Mouse (Mus musculus) CH12.LX (cell line): ENCODE measurements around the gene Zbtb24. TPM values are rescaled to one million over a fixed set of nuclear protein-coding genes. Genes with fewer than 3 reads are reported as not detected.

ENCODE experiments used
- DNase-seq: peaks from one replicate; pipeline ENCODE4 v3.0.0-alpha.2; 2013; ENCODE audit errors: extremely low read depth
- H3K27ac ChIP-seq: 2 replicates; pipeline ENCODE4 v1.5.1; 2012; ENCODE audit warnings: low read depth, mild to moderate bottlenecking, control low read depth, moderate library complexity; ENCODE audit not compliant: insufficient read depth
- H3K27me3 ChIP-seq: replicated peaks from 2 replicates; pipeline ENCODE3; 2012; ENCODE audit warnings: inconsistent platforms
- H3K36me3 ChIP-seq, 2 experiments: replicated peaks in 1 of 2; 2 replicates each; pipeline versions ENCODE3 to v1.6.1; 2012; ENCODE audit warnings: inconsistent platforms in 1 of 2, low read length in 1 of 2, mild to moderate bottlenecking in 1 of 2, mixed read lengths in 1 of 2, moderate library complexity in 1 of 2; ENCODE audit not compliant: control insufficient read depth in 1 of 2, insufficient read depth in 1 of 2
- H3K4me1 ChIP-seq, 2 experiments: 2 replicates each; pipeline ENCODE4 v1.6.1; 2012; ENCODE audit warnings: inconsistent platforms in 1 of 2, moderate library complexity in 1 of 2; ENCODE audit not compliant: insufficient read depth in 2 of 2, control insufficient read depth in 1 of 2
- H3K4me2 ChIP-seq: 2 replicates; pipeline ENCODE4 v1.6.1; 2012; ENCODE audit warnings: low read depth, mild to moderate bottlenecking, control low read depth; ENCODE audit not compliant: poor library complexity, insufficient read depth, severe bottlenecking
- H3K4me3 ChIP-seq, 3 experiments: fragments of 150-350 bp in 1 of 3; sonication (generic) in 1 of 3; replicated peaks in 1 of 3; 2 replicates each; pipeline versions ENCODE3 to v1.5.1; 2011 to 2012; ENCODE audit warnings: low read depth in 2 of 3, low read length in 2 of 3, mild to moderate bottlenecking in 2 of 3, moderate library complexity in 2 of 3, control low read depth in 1 of 3, improper control_type of control experiment in 1 of 3, inconsistent platforms in 1 of 3, mixed read lengths in 1 of 3; ENCODE audit not compliant: poor library complexity in 1 of 3
- H3K79me2 ChIP-seq: replicated peaks from 2 replicates; pipeline ENCODE4 v1.6.1; 2012; ENCODE audit warnings: mild to moderate bottlenecking, moderate library complexity; ENCODE audit not compliant: control insufficient read depth, poor library complexity, insufficient read depth, severe bottlenecking; ENCODE audit errors: extremely low read depth
- H3K9ac ChIP-seq: 2 replicates; pipeline ENCODE4 v1.6.1; 2012; ENCODE audit warnings: low read depth, mild to moderate bottlenecking, control low read depth, moderate library complexity; ENCODE audit not compliant: insufficient read depth
- H3K9me3 ChIP-seq: replicated peaks from 2 replicates; pipeline ENCODE3; 2012; ENCODE audit warnings: low read length, inconsistent platforms, mixed read lengths
- BHLHE40 ChIP-seq: IDR thresholded peaks from 2 replicates; pipeline ENCODE4 v1.6.1; 2011; ENCODE audit warnings: mild to moderate bottlenecking, low read depth, low read length, improper control_type of control experiment
- CHD1 ChIP-seq: IDR thresholded peaks from 2 replicates; pipeline ENCODE4 v1.6.1; 2012; ENCODE audit warnings: low read depth, low read length, improper control_type of control experiment, inconsistent platforms
- CHD2 ChIP-seq: IDR thresholded peaks from 2 replicates; pipeline ENCODE4 v1.6.1; 2011; ENCODE audit warnings: low read length, improper control_type of control experiment
- ELF1 ChIP-seq: IDR thresholded peaks from 2 replicates; pipeline ENCODE4 v1.6.1; 2014; ENCODE audit warnings: low read depth, mild to moderate bottlenecking, inconsistent platforms, low read length, improper control_type of control experiment
- EP300 ChIP-seq: IDR thresholded peaks from 2 replicates; pipeline ENCODE4 v1.6.1; 2011; ENCODE audit warnings: low read length, improper control_type of control experiment
- HCFC1 ChIP-seq: IDR thresholded peaks from 2 replicates; pipeline ENCODE4 v1.6.1; 2012; ENCODE audit warnings: low read depth, mild to moderate bottlenecking, inconsistent platforms, low read length, improper control_type of control experiment
- IRF4 ChIP-seq: IDR thresholded peaks from 2 replicates; pipeline ENCODE4 v1.6.1; 2014; ENCODE audit warnings: low read depth, mild to moderate bottlenecking, inconsistent platforms, low read length, improper control_type of control experiment
- MXI1 ChIP-seq: IDR thresholded peaks from 2 replicates; pipeline ENCODE4 v1.6.1; 2011; ENCODE audit warnings: mild to moderate bottlenecking, low read depth, low read length, improper control_type of control experiment
- MYC ChIP-seq: IDR thresholded peaks from 2 replicates; pipeline ENCODE4 v1.6.1; 2011; ENCODE audit warnings: low read depth, mild to moderate bottlenecking, improper control_type of control experiment, low read length
- NELFE ChIP-seq: IDR thresholded peaks from 2 replicates; pipeline ENCODE4 v1.6.1; 2011; ENCODE audit warnings: low read depth, low read length, improper control_type of control experiment
- NRF1 ChIP-seq: IDR thresholded peaks from 2 replicates; pipeline ENCODE4 v1.6.1; 2014; ENCODE audit warnings: low read depth, mild to moderate bottlenecking, inconsistent platforms, low read length, improper control_type of control experiment, moderate library complexity
- PAX5 ChIP-seq: IDR thresholded peaks from 2 replicates; pipeline ENCODE4 v1.6.1; 2012; ENCODE audit warnings: low read length, inconsistent platforms, mixed read lengths
- POLR2A ChIP-seq: IDR thresholded peaks from 2 replicates; pipeline ENCODE4 v1.6.1; 2011; ENCODE audit warnings: low read depth, mild to moderate bottlenecking, improper control_type of control experiment, low read length
- RAD21 ChIP-seq: IDR thresholded peaks from 2 replicates; pipeline ENCODE4 v1.6.1; 2011; ENCODE audit warnings: low read depth, mild to moderate bottlenecking, low read length, improper control_type of control experiment, moderate library complexity
- RCOR1 ChIP-seq: conservative IDR thresholded peaks from 2 replicates; pipeline ENCODE4 v1.6.1; 2012; ENCODE audit warnings: low read depth, mild to moderate bottlenecking, inconsistent platforms, low read length, improper control_type of control experiment
- SIN3A ChIP-seq: IDR thresholded peaks from 2 replicates; pipeline ENCODE4 v1.6.1; 2012; ENCODE audit warnings: low read length, improper control_type of control experiment, inconsistent platforms
- SMC3 ChIP-seq: IDR thresholded peaks from 2 replicates; pipeline ENCODE4 v1.6.1; 2011; ENCODE audit warnings: low read depth, low read length, improper control_type of control experiment
- TBP ChIP-seq: conservative IDR thresholded peaks from 2 replicates; pipeline ENCODE4 v1.6.1; 2011; ENCODE audit warnings: low read depth, low read length, improper control_type of control experiment
- UBTF ChIP-seq: IDR thresholded peaks from 2 replicates; pipeline ENCODE4 v1.6.1; 2012; ENCODE audit warnings: low read depth, mild to moderate bottlenecking, inconsistent platforms, low read length, improper control_type of control experiment, moderate library complexity
- USF1 ChIP-seq: IDR thresholded peaks from 2 replicates; pipeline ENCODE4 v1.6.1; 2014; ENCODE audit warnings: low read depth, mild to moderate bottlenecking, inconsistent platforms, low read length, improper control_type of control experiment
- ZKSCAN1 ChIP-seq: IDR thresholded peaks from 2 replicates; pipeline ENCODE4 v1.6.1; 2012; ENCODE audit warnings: low read depth, inconsistent platforms, low read length, improper control_type of control experiment, borderline replicate concordance
- ZMIZ1 ChIP-seq: IDR thresholded peaks from 2 replicates; pipeline ENCODE4 v1.6.1; 2012; ENCODE audit warnings: low read depth, mild to moderate bottlenecking, inconsistent platforms, low read length, improper control_type of control experiment
- ZNF384 ChIP-seq: IDR thresholded peaks from 2 replicates; pipeline ENCODE4 v1.6.1; 2012; ENCODE audit warnings: low read depth, low read length, improper control_type of control experiment, inconsistent platforms
- dilution Hi-C: fragments of 300-500 bp; cut with MboI; formaldehyde crosslinking; loops from 2 replicates; pipeline ENCODE4 v1.14.3; 2020; ENCODE audit warnings: low sequenced_read_pairs; ENCODE audit not compliant: extremely low pct_unique_long_range_greater_than_20kb, extremely low pct_ligation_motif_present
- in situ Hi-C: fragments of 300-500 bp; cut with MboI; formaldehyde crosslinking; loops from 3 replicates; pipeline ENCODE4 v1.14.3; 2019; ENCODE audit warnings: low sequenced_read_pairs, low pct_ligation_motif_present, low pct_unique_long_range_greater_than_20kb, mixed read lengths
- polyA plus RNA-seq: library from polyadenylated mRNA; unstranded; fragments of >175 nt; gene quantifications from 2 replicates; pipeline ENCODE4 v1.2.1, GENCODE M21; 2012; ENCODE audit warnings: low read depth; ENCODE audit not compliant: insufficient read length
- total RNA-seq, 2 experiments: library from RNA; depleted of rRNA; stranded (reverse); fragments of 300-350 nt in 1 of 2; fragments of >200 nt in 1 of 2; gene quantifications; 2 replicates each; pipeline ENCODE4 v1.2.3; 2012 to 2014

Gene Zbtb24
- total and polyA plus RNA-seq, 3 experiments: 11.7 to 14.3 (median 11.8) TPM

GRCm38 (mm10) chr10:41489294-41489693, 39.1 kb downstream of the Zbtb24 start:
- in situ Hi-C loops: no loop called here

GRCm38 (mm10) chr10:41489708-41490517, 39.7 kb downstream of the Zbtb24 start, which contains the start of the genes Smpd2 and Ppil6:
Gene Smpd2 (minus strand): TSS chr10:41490369.
Gene Ppil6 (plus strand): TSS chr10:41490439.
- Histone ChIP-seq H3K4me1 (peaks cover 4 to 17% of the 10 kb centered on the region in 2 experiments; a peak in 3 of 4 replicates), H3K9me3 (no peaks in the 10 kb centered on the region), H3K36me3 (peaks cover 31 to 44% of the 10 kb centered on the region in 2 experiments), H3K27ac (no peak within 1 kb of the TSS), H3K4me3 (peak within 1 kb of the TSS; percentile 69 to 79 (median 69)), H3K79me2 (no peaks in the 10 kb centered on the region), H3K4me2 (peak within 1 kb of the TSS; percentile 92), H3K9ac (peak within 1 kb of the TSS; percentile 63), H3K27me3 (no peaks in the 10 kb centered on the region)
- peak; percentile 83 for DNase-seq
- in situ Hi-C loops: no loop called here
- TF ChIP-seq POLR2A (peak; percentile 68), UBTF (no peak), MYC (0 out of 2 replicates have a peak, but pooled peaks have one; percentile 25), ZKSCAN1 (no peak), RAD21 (no peak), SMC3 (0 out of 2 replicates have a peak, but pooled peaks have one; percentile 2), HCFC1 (peak; percentile 40; the same call in 1 of the 2 replicates), ZNF384 (no peak), PAX5 (no peak), SIN3A (no peak), BHLHE40 (no peak), CHD2 (no peak), EP300 (no peak), MXI1 (peak; percentile 93), IRF4 (no peak), ZMIZ1 (no peak), NRF1 (no peak), NELFE (peak; percentile 41; the same call in 1 of the 2 replicates), USF1 (no peak), ELF1 (peak; percentile 48; the same call in 1 of the 2 replicates), CHD1 (no peak)
- dilution Hi-C loops: no loop called here

More at GRCm38 (mm10) chr10:41489294-41489693, 39.1 kb downstream of the Zbtb24 start:
- Histone ChIP-seq H3K27ac (no peak overlapping the region), H3K4me2 (peak overlapping the region; percentile 60), H3K9me3 (no peaks in the 10 kb centered on the region), H3K9ac (peak overlapping the region; percentile 63; the same call in 1 of the 2 replicates), H3K36me3 (peaks cover 37 to 50% of the 10 kb centered on the region in 2 experiments), H3K27me3 (no peaks in the 10 kb centered on the region), H3K4me1 (peaks cover 4 to 17% of the 10 kb centered on the region in 2 experiments; a peak in 3 of 4 replicates), H3K4me3 (peak overlapping the region in 2 of 3 experiments; percentile 69 to 79), H3K79me2 (no peaks in the 10 kb centered on the region)
- dilution Hi-C loops: no loop called here
- TF ChIP-seq TBP (no peak), MXI1 (no peak), SMC3 (no peak), RCOR1 (no peak)
- DNase-seq: no peak
